Mouse (Mus musculus): ENCODE measurements at regions not wholly inside any gene's neighbourhood (a gene's known extent, or its start where the extent isn't known, plus 50 kb on each side); places are given as distances from the start of the nearest gene placed in this dataset.

DNA sequence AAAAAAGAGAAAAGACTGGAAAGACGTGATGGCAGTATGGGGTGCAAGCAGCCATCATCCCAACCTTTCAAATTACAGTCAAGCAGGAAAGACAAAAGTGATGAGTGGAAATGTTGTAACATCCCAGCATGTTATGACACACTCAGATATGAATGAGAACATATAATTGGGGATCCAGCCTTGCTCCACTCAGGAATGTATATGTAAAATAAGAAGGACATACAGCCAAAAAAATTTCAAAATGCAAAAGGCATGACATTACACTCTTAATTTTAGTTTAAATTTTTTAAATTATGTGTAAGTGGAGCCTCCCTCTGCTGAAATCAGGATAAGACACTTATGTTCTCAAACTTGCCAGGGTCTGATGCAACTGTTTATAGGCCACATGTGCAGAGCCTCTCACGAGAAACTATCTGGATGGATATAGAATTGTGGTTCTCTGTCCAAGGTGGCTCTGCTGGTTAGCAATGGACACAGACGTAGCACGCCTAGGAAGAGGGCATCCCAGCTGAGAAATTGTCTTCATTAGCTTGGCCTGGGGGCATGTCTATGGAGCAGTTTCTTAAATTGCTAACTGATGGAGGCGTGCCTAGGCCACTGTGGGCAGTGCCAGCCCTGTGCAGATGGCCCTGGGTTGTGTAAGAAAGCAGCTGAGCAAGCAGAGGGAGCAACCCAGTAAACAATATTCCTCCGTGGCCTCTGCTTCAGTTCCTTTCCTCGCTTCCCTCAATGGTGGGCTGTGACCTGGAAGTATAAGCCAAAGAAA, 171.5 kb upstream of the Usp24 start:
- no peak overlapping the region for H3K4me2 ChIP-seq (replicated peaks)
- no peaks in the 10 kb centered on the region for H3K27me3 ChIP-seq
- no peak overlapping the region for H3K9ac ChIP-seq
- WGBS: 84% methylated on average over 7 of the region's 7 CpGs
- H3K4me3 ChIP-seq: no peak overlapping the region
- no peaks in the 10 kb centered on the region for H3K9me3 ChIP-seq (replicated peaks)
- H3K27ac ChIP-seq: no peak overlapping the region
- no peaks in the 10 kb centered on the region for H3K36me3 ChIP-seq
- H3K4me1 ChIP-seq: no peaks in the 10 kb centered on the region
- ATAC-seq (ENCODE audit: low FRiP score): no peak

DNA sequence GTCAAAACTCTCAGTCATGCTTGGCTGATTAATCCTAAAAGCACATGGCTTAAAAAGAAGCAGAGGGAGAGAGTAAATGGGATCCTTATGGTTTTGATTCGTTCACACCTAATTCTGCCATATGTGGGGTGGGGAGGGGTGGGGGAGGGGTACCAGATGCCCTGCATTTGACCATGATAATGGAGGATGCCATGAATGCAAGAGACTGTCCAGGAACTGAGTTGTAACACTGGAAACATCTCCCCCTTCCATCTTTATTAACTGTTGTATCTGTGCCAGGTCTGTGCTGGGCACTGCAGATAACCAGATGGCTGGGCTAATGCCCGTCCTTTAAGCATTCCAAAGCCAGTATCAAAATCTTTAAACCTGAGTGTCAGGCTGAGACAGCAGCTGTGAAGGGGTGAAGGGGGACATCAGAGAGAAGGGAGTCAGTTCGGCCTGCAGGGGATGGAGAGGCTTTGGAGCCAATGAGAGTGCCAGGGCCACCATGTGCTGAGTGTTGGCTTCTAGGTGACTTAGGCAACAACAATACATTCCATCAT, 169.0 kb upstream of the Usp24 start:
- no peak overlapping the region for H3K27ac ChIP-seq
- H3K4me3 ChIP-seq: no peak overlapping the region
- H3K27me3 ChIP-seq: no peaks in the 10 kb centered on the region
- no peaks in the 10 kb centered on the region for H3K9me3 ChIP-seq (replicated peaks)
- H3K36me3 ChIP-seq: no peaks in the 10 kb centered on the region
- H3K4me1 ChIP-seq: no peaks in the 10 kb centered on the region
- ATAC-seq (ENCODE audit: low FRiP score): no peak
- WGBS: 67% methylated on average over 3 of the region's 3 CpGs
- no peak overlapping the region for H3K4me2 ChIP-seq (replicated peaks)
- no peak overlapping the region for H3K9ac ChIP-seq

DNA sequence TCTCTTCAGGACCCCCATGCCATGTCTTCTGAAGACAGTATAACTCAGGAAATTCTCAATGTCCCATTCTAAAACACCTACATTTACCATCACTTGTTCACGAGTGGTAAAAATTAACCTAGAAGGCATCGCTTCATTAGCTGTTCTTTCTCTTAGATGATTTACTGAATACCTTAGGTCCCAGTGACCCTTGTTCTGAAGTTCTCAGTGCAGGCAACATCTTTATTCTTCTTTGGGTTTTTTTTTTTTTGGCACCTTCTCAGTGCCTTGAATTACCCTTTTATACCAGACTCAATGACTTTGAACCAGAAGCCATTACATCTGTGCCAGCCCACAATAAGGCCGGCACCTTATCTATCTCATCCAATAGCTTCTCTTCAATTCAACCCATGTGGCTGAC, 167.1 kb upstream of the Usp24 start:
- H3K4me3 ChIP-seq: no peak overlapping the region
- no peaks in the 10 kb centered on the region for H3K4me1 ChIP-seq
- 92% methylated on average over 3 of the region's 3 CpGs for WGBS
- H3K36me3 ChIP-seq: no peaks in the 10 kb centered on the region
- H3K4me2 ChIP-seq (replicated peaks): no peak overlapping the region
- H3K9ac ChIP-seq: no peak overlapping the region
- no peak overlapping the region for H3K27ac ChIP-seq
- no peaks in the 10 kb centered on the region for H3K9me3 ChIP-seq (replicated peaks)
- no peak for ATAC-seq (ENCODE audit: low FRiP score)
- H3K27me3 ChIP-seq: no peaks in the 10 kb centered on the region

DNA sequence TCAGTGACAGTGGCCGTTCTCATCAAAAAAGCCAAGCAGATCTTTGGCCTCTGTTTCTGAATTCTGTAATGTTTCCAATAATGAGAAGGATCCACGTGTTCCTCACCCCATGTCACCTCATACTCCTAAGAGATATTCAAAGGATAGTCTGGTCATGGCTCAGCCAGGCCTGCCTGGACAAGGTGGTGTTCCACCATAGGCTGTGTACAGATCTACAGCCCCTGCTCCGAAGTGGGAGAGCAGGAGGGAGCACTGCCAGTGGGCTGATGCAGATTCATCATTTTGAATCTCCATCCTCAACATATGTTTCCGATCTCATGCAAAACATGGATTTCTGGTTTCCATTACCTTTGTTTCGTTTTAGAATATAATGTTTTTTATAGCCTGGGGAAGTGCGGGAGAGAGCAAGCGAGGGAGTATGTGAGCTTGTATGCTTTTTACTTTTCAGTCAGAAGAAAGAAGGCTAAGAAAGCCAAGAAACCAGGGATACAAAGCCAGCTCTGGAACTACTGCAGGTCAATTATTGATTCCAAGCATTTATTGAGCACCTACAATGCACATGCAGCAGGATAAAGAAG, 166.5 kb upstream of the Usp24 start:
- ATAC-seq (ENCODE audit: low FRiP score): no peak
- H3K4me3 ChIP-seq: no peak overlapping the region
- WGBS: 84% methylated on average over 7 of the region's 7 CpGs

DNA sequence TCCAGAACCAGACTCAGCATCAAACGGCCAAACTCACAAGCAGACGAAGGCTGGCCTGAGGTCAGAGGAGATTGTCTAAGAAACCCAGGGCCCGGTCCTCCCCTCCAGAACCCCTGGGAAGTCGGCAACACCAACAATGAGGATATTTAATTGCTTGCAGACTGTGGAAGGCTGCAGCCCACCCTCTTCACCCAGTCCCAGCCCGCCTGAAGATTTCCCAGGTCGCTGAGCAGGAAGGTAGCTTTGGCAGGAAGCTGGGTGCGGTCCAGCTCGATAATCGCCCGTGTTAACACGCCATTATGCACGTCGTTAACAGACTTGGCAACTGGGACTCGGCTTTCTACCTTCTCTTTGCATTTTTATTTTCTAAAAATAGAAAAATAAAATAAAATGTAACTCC, 165.2 kb upstream of the Usp24 start:
- Histone ChIP-seq H3K4me1 (no peaks in the 10 kb centered on the region), H3K36me3 (no peaks in the 10 kb centered on the region), H3K9me3 (replicated peaks) (no peaks in the 10 kb centered on the region), H3K4me3 (no peak overlapping the region), H3K27ac (no peak overlapping the region), H3K9ac (no peak overlapping the region), H3K27me3 (no peaks in the 10 kb centered on the region), H3K4me2 (replicated peaks) (no peak overlapping the region)
- 69% methylated on average over 14 of the region's 14 CpGs for WGBS
- no peak for ATAC-seq (ENCODE audit: low FRiP score)

More for the DNA sequence above, 166.5 kb upstream of the Usp24 start:
- H3K4me2 ChIP-seq (replicated peaks): no peak overlapping the region
- no peaks in the 10 kb centered on the region for H3K27me3 ChIP-seq
- H3K9ac ChIP-seq: no peak overlapping the region
- H3K27ac ChIP-seq: no peak overlapping the region
- H3K36me3 ChIP-seq: no peaks in the 10 kb centered on the region
- H3K9me3 ChIP-seq (replicated peaks): no peaks in the 10 kb centered on the region
- no peaks in the 10 kb centered on the region for H3K4me1 ChIP-seq

DNA sequence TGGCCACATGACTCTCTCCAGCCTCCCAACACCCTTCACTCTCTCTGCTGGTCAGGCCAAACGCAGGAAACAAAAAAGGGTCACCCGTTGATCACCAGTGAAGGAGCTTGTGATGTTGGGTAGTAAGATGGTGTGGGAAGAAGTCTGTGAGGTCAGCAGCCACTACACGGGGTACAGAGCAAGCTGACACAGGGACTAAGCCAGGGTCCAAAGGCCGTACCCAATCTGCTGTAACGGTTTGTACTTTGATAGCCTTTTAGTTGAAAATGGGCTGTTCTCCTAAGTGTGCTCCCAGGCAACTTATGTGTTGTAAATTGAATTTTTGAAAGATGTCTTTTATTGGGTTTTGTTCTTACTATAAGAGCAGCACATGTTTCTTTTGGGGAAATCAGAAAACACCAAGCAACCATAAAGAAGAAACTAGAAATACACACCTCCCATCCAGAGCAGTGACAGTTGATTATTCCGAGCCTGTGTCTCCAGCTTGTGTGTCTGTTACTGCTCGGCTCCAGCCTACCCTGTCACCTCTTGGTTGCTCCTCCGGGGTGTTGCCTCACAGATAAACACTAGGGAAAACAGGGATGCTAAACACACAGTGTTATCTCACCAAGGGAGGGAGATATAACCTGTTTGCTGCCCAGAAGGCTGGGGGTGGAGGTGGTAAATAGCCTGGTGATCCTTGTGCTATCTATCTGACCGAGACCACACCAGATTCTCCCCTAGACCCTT, 158.4 kb upstream of the Usp24 start:
- Histone ChIP-seq H3K9ac (no peak overlapping the region), H3K4me3 (no peak overlapping the region), H3K4me2 (replicated peaks) (no peak overlapping the region), H3K27ac (no peak overlapping the region), H3K4me1 (no peaks in the 10 kb centered on the region), H3K27me3 (no peaks in the 10 kb centered on the region), H3K36me3 (no peaks in the 10 kb centered on the region), H3K9me3 (replicated peaks) (no peaks in the 10 kb centered on the region)
- WGBS: 84% methylated on average over 9 of the region's 9 CpGs
- no peak for ATAC-seq (ENCODE audit: low FRiP score)

DNA sequence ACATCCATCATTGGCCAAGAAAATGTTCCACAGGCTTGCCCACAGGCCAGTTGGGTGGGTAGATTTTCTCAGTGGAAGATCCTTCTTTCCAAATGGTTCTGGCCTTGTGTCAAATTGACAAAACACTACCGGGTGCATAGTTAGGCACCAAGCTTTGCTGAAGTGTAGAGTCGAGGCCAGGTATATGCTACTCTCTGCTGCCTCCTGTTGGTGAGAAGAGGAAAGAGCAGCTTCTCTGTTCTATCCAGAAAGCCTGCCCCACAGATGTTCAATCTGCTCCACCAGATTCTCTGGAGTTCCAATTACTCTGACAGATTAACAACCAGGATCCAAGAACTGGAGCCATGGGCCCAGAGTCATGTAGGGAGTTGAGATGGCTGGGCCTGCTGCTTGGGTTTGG, 154.4 kb upstream of the Usp24 start:
- Histone ChIP-seq H3K4me3 (no peak overlapping the region), H3K9ac (no peak overlapping the region), H3K27me3 (no peaks in the 10 kb centered on the region), H3K36me3 (no peaks in the 10 kb centered on the region), H3K9me3 (replicated peaks) (no peaks in the 10 kb centered on the region), H3K27ac (no peak overlapping the region), H3K4me2 (replicated peaks) (no peak overlapping the region), H3K4me1 (no peaks in the 10 kb centered on the region)
- 48% methylated on average over 2 of the region's 2 CpGs for WGBS
- ATAC-seq (ENCODE audit: low FRiP score): no peak

DNA sequence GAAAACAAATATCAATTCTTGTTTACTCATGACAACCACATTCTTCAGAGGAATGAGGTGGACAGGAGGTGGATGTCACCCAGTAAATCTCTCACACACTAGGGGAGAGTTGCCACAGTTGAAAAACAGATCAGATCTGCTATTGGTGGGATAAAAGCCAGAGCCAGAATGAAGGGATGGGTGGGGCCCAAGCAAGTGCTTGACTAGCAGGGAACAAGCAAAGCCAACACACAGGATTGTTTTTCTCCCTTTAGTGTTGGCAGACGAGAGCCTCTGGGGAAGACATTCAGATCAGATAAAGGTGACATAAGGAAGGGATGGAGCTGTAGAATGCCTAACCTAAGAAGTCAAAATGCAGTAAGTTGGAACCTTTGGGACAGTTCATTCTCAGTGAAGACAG, 153.5 kb upstream of the Usp24 start:
- Histone ChIP-seq H3K27ac (no peak overlapping the region), H3K36me3 (no peaks in the 10 kb centered on the region), H3K4me3 (no peak overlapping the region), H3K4me2 (replicated peaks) (no peak overlapping the region), H3K27me3 (no peaks in the 10 kb centered on the region), H3K4me1 (no peaks in the 10 kb centered on the region), H3K9me3 (replicated peaks) (no peaks in the 10 kb centered on the region), H3K9ac (no peak overlapping the region)
- 50% methylated on average over 1 of the region's 1 CpGs for WGBS
- no peak for ATAC-seq (ENCODE audit: low FRiP score)

DNA sequence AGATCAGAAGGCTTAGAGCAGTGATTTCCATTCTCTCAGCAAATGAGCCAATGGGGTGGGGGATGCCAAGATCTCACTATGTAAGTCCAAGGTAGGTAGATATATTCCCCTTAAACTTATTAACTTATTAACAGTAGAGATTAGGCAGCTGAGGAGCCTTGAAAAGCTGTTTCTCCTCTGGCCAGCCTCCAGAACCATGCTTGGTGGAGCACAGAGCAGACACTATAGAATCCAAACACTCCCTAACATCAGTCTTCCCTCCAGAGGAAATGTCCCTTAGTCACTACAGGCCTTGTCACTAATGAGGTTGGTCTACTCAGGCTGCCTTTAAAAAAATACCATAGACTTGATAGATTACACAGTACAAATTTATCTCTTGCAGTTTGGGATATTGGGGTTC, 152.8 kb upstream of the Usp24 start:
- Histone ChIP-seq H3K36me3 (no peaks in the 10 kb centered on the region), H3K4me1 (no peaks in the 10 kb centered on the region), H3K27me3 (no peaks in the 10 kb centered on the region), H3K4me2 (replicated peaks) (no peak overlapping the region), H3K9ac (no peak overlapping the region), H3K9me3 (replicated peaks) (no peaks in the 10 kb centered on the region), H3K27ac (no peak overlapping the region), H3K4me3 (no peak overlapping the region)
- no peak for ATAC-seq (ENCODE audit: low FRiP score)

DNA sequence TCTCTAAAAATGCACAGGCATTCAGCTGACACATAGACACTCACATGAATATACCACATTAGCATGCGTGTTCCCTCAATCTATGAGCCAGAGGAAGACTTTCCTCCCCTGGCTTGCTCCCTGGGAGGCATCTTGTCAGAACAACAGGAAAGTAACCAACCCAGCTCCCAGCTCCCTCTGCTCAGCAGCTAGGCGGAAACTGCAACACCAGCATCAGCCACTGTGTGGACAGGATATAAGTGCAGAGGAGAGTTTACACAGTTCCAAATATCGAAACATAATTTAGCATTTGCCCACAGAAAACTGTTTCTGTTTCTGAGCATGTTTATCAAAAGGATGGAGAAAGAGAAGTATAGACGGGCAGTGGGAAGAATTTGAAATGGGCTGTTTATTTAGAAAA, 148.3 kb upstream of the Usp24 start:
- Histone ChIP-seq H3K27ac (no peak overlapping the region), H3K4me1 (no peaks in the 10 kb centered on the region), H3K4me3 (no peak overlapping the region), H3K36me3 (no peaks in the 10 kb centered on the region), H3K27me3 (no peaks in the 10 kb centered on the region), H3K9ac (no peak overlapping the region), H3K4me2 (replicated peaks) (no peak overlapping the region), H3K9me3 (replicated peaks) (no peaks in the 10 kb centered on the region)
- WGBS: 78% methylated on average over 4 of the region's 4 CpGs
- no peak for ATAC-seq (ENCODE audit: low FRiP score)

DNA sequence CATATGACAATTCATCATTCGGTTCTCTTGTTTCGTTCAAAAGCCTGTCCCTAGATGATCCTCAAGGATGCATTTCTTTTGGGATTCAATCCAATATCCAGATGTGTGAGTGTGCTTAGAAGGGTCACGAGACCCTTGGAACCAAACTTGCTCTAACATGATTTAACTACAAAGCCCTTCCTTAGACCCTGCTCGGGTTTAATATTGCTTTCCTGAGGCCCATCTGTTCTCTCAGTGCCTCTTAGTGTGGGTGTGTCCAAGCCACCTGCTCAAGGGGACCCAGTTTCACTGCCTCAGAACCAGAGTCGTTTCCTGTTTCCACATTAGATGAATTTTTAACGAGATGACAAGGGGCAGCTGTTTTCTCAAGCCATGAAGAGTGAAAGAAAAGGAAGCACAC, 147.3 kb upstream of the Usp24 start:
- Histone ChIP-seq H3K4me2 (replicated peaks) (no peak overlapping the region), H3K4me1 (no peaks in the 10 kb centered on the region), H3K9me3 (replicated peaks) (no peaks in the 10 kb centered on the region), H3K4me3 (no peak overlapping the region), H3K9ac (no peak overlapping the region), H3K27me3 (no peaks in the 10 kb centered on the region), H3K27ac (no peak overlapping the region), H3K36me3 (no peaks in the 10 kb centered on the region)
- ATAC-seq (ENCODE audit: low FRiP score): no peak
- WGBS: 78% methylated on average over 6 of the region's 6 CpGs

DNA sequence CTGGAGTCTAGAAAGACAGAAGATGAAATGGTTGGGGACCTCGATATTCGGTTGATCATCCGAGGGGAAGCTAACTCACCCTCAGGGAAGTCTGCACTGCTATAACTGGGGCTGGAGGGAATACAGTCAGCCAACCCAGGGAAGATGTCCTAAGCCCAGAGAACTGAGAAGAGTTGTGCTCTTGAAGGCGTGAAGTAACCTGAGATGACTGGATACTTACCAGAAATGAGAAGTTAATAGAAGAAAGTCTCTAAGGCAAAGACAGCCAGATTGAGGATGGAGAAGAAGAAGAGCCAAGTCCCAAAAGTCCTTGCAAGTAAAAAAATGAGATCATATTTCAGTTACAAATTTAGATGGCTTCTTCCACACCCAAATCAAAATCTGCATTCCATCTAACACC, 146.5 kb upstream of the Usp24 start:
- no peak for ATAC-seq (ENCODE audit: low FRiP score)
- no peaks in the 10 kb centered on the region for H3K36me3 ChIP-seq
- H3K27ac ChIP-seq: no peak overlapping the region
- no peak overlapping the region for H3K9ac ChIP-seq
- H3K4me2 ChIP-seq (replicated peaks): no peak overlapping the region
- no peaks in the 10 kb centered on the region for H3K27me3 ChIP-seq
- H3K9me3 ChIP-seq (replicated peaks): no peaks in the 10 kb centered on the region
- no peaks in the 10 kb centered on the region for H3K4me1 ChIP-seq
- WGBS: 90% methylated on average over 4 of the region's 4 CpGs
- H3K4me3 ChIP-seq: no peak overlapping the region
